Mouse (Mus musculus): ENCODE data around the gene Aadacl3. TPM values are rescaled to one million over a fixed set of nuclear protein-coding genes. Genes with fewer than 3 reads are reported as not detected.

Aadacl3 gene
- total and polyA plus RNA-seq, 3 experiments, result not detected

GRCm38 (mm10) chr4:144408290-144408689, 55.3 kb downstream of the Aadacl3 start, which contains the start of gene Pramef12:
Gene Pramef12, minus strand, starts transcription at chr4:144408464.
- Histone ChIP-seq H3K79me2 (replicated peaks; ENCODE audit: control insufficient read depth, extremely low read depth, insufficient read depth, poor library complexity, severe bottlenecking) (no peaks in the 10 kb centered on the region), H3K4me3 (replicated peaks in 1 of 3; ENCODE audit: low read depth in 2 of 3, low read length in 2 of 3, poor library complexity in 1 of 3) (no peak within 1 kb of the TSS), H3K4me2 (ENCODE audit: insufficient read depth, low read depth, poor library complexity, severe bottlenecking) (no peak within 1 kb of the TSS), H3K36me3 (replicated peaks in 1 of 2; ENCODE audit: control insufficient read depth in 1 of 2, insufficient read depth in 1 of 2, low read length in 1 of 2) (no peaks in the 10 kb centered on the region), H3K9me3 (replicated peaks; ENCODE audit: low read length) (peaks cover 17% of the 10 kb centered on the region), H3K27ac (ENCODE audit: insufficient read depth, low read depth) (no peak within 1 kb of the TSS), H3K27me3 (replicated peaks) (no peaks in the 10 kb centered on the region), H3K9ac (ENCODE audit: insufficient read depth, low read depth) (no peak within 1 kb of the TSS), H3K4me1 (ENCODE audit: control insufficient read depth in 1 of 2, insufficient read depth in 2 of 2) (peaks cover 0 to 11% of the 10 kb centered on the region in 2 experiments; a peak in 2 of 4 replicates)
- in situ Hi-C loops (cut with MboI; ENCODE audit: low pct_ligation_motif_present, low pct_unique_long_range_greater_than_20kb, low sequenced_read_pairs) (no loop called here), dilution Hi-C loops (cut with MboI; ENCODE audit: extremely low pct_ligation_motif_present, extremely low pct_unique_long_range_greater_than_20kb, low sequenced_read_pairs) (no loop called here)
- TF ChIP-seq USF1 (IDR thresholded peaks at IDR 0.05; ENCODE audit: low read depth, low read length), result no peak
- TF ChIP-seq TCF12 (IDR thresholded peaks at IDR 0.05; ENCODE audit: low read depth, low read length), result no peak
- no peak for TF ChIP-seq E2F4 (IDR thresholded peaks at IDR 0.05; ENCODE audit: insufficient replicate concordance, low read depth, low read length)
- no peak for TF ChIP-seq POLR2AphosphoS2 (IDR thresholded peaks at IDR 0.05; ENCODE audit: low read depth, low read length)
- no peak for TF ChIP-seq ETS1 (conservative IDR thresholded peaks at IDR 0.05; ENCODE audit: low read depth, low read length)
- no peak for TF ChIP-seq ZKSCAN1 (IDR thresholded peaks at IDR 0.05; ENCODE audit: borderline replicate concordance, low read depth, low read length)
- TF ChIP-seq MAZ (IDR thresholded peaks at IDR 0.05; ENCODE audit: low read depth, low read length), result no peak
- TF ChIP-seq USF2 (conservative IDR thresholded peaks at IDR 0.05; ENCODE audit: low read depth, low read length), result no peak
- no peak for TF ChIP-seq CHD1 (IDR thresholded peaks at IDR 0.05; ENCODE audit: low read depth, low read length)
- no peak for TF ChIP-seq CHD2 (IDR thresholded peaks at IDR 0.05; ENCODE audit: low read length)
- no peak for TF ChIP-seq KAT2A (IDR thresholded peaks at IDR 0.05; ENCODE audit: insufficient replicate concordance, low read length)
- no peak for DNase-seq (ENCODE audit: extremely low read depth)

GRCm38 (mm10) chr4:144406261-144406660, 57.3 kb downstream of the Aadacl3 start:
- Histone ChIP-seq H3K9ac (ENCODE audit: insufficient read depth, low read depth) (no peak overlapping the region), H3K27ac (ENCODE audit: insufficient read depth, low read depth) (no peak overlapping the region), H3K4me3 (replicated peaks in 1 of 3; ENCODE audit: low read depth in 2 of 3, low read length in 2 of 3, poor library complexity in 1 of 3) (no peak overlapping the region), H3K4me1 (ENCODE audit: control insufficient read depth in 1 of 2, insufficient read depth in 2 of 2) (peaks cover 0 to 11% of the 10 kb centered on the region in 2 experiments; a peak in 2 of 4 replicates), H3K79me2 (replicated peaks; ENCODE audit: control insufficient read depth, extremely low read depth, insufficient read depth, poor library complexity, severe bottlenecking) (no peaks in the 10 kb centered on the region), H3K4me2 (ENCODE audit: insufficient read depth, low read depth, poor library complexity, severe bottlenecking) (no peak overlapping the region), H3K36me3 (replicated peaks in 1 of 2; ENCODE audit: control insufficient read depth in 1 of 2, insufficient read depth in 1 of 2, low read length in 1 of 2) (no peaks in the 10 kb centered on the region), H3K9me3 (replicated peaks; ENCODE audit: low read length) (peaks cover 21% of the 10 kb centered on the region), H3K27me3 (replicated peaks) (no peaks in the 10 kb centered on the region)
- DNase-seq (ENCODE audit: extremely low read depth), result no peak
- dilution Hi-C loops (cut with MboI; ENCODE audit: extremely low pct_ligation_motif_present, extremely low pct_unique_long_range_greater_than_20kb, low sequenced_read_pairs), result no loop called here
- TF ChIP-seq GABPA (IDR thresholded peaks at IDR 0.05; ENCODE audit: insufficient replicate concordance, low read depth, low read length), result no peak
- no peak for TF ChIP-seq SMC3 (IDR thresholded peaks at IDR 0.05; ENCODE audit: low read depth, low read length)
- no peak for TF ChIP-seq CTCF (conservative IDR thresholded peaks at IDR 0.05 in 1 of 2, IDR thresholded peaks at IDR 0.05 in 1 of 2; ENCODE audit: low read depth in 2 of 2, low read length in 2 of 2)
- no peak for TF ChIP-seq POLR2A (IDR thresholded peaks at IDR 0.05; ENCODE audit: low read depth, low read length)
- TF ChIP-seq ELF1 (IDR thresholded peaks at IDR 0.05; ENCODE audit: low read depth, low read length), result no peak
- no peak for TF ChIP-seq EP300 (IDR thresholded peaks at IDR 0.05; ENCODE audit: low read length)
- no peak for TF ChIP-seq ETS1 (conservative IDR thresholded peaks at IDR 0.05; ENCODE audit: low read depth, low read length)
- TF ChIP-seq JUN (IDR thresholded peaks at IDR 0.05; ENCODE audit: insufficient read depth, low read depth, low read length), result no peak
- no peak for TF ChIP-seq MAZ (IDR thresholded peaks at IDR 0.05; ENCODE audit: low read depth, low read length)
- TF ChIP-seq BHLHE40 (IDR thresholded peaks at IDR 0.05; ENCODE audit: low read depth, low read length), result no peak
- TF ChIP-seq TCF12 (IDR thresholded peaks at IDR 0.05; ENCODE audit: low read depth, low read length), result no peak
- TF ChIP-seq CHD1 (IDR thresholded peaks at IDR 0.05; ENCODE audit: low read depth, low read length), result no peak
- TF ChIP-seq NELFE (IDR thresholded peaks at IDR 0.05; ENCODE audit: low read depth, low read length), result no peak
- no peak for TF ChIP-seq USF2 (conservative IDR thresholded peaks at IDR 0.05; ENCODE audit: low read depth, low read length)
- TF ChIP-seq ZMIZ1 (IDR thresholded peaks at IDR 0.05; ENCODE audit: low read depth, low read length), result no peak
- TF ChIP-seq NRF1 (IDR thresholded peaks at IDR 0.05; ENCODE audit: low read depth, low read length), result no peak
- TF ChIP-seq E2F4 (IDR thresholded peaks at IDR 0.05; ENCODE audit: insufficient replicate concordance, low read depth, low read length), result no peak
- TF ChIP-seq JUND (conservative IDR thresholded peaks at IDR 0.05; ENCODE audit: low read depth, low read length), result no peak
- no peak for TF ChIP-seq MEF2A (IDR thresholded peaks at IDR 0.05; ENCODE audit: borderline replicate concordance, low read depth, low read length)
- in situ Hi-C loops (cut with MboI; ENCODE audit: low pct_ligation_motif_present, low pct_unique_long_range_greater_than_20kb, low sequenced_read_pairs), result no loop called here
